Mouse (Mus musculus): ENCODE measurements at regions not wholly inside any gene's neighbourhood (a gene's known extent, or its start where the extent isn't known, plus 50 kb on each side); places are given as distances from the start of the nearest gene placed in this dataset.

DNA sequence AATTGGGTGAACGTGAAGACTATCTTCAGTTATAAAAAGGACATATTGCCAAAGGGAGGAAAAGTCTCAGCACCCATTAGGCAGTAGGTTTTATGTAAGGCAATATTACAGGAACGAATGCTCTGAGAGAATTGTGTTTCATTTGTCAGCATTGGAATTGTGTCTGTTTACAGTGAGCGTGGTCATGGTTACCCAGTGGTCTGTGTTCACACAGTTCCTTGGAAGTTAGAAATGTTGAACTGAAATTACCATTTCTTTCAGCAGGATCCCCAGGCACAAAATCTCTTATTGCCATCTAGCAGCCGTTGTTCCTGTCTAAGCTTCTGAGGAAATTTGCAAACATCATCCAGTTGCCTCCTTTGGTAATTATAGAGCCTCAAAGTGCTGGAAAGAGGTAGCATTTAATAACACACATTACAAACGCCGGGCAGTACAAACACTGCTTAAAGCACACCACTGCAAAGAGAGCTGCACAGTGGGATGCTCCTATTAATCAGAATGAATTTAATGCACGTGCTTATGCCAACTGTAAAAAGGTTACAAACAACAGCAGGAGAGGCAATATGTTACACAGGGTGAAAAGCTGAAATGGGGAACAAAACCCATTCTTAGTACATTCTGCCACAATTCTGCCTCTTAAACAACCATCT, 555.4 kb upstream of the Marcks start:
- no peak for DNase-seq

- DNase-seq: no peak
These were observed 554.1 kb upstream of the Marcks start for GRCm38 (mm10) chr10:37692851-37693250.

GRCm38 (mm10) chr10:37691939-37692338, 553.2 kb upstream of the Marcks start:
- no peak for DNase-seq

DNA sequence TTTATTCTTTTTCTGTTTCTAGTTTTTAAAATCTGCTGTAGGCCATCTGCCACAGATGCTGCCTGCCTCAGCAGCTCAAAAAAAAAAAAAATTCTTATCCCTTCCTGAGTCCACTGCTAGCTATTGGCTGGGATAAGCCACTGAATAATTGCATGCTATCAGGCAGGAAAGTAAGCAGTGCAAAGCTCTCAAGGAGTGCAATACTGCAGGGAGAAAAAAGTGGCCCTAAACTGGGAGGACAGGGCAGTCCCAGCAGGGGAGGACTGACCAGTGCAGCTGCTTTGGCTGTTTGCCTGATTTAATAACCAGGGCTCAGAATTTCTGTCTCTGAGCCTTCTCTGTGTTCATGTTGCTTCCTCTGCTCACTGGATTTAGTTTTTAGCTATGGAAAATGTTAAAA, 544.4 kb upstream of the Marcks start:
- DNase-seq: no peak

GRCm38 (mm10) chr10:37680601-37681000, 541.9 kb upstream of the Marcks start:
- no peak for DNase-seq

DNA sequence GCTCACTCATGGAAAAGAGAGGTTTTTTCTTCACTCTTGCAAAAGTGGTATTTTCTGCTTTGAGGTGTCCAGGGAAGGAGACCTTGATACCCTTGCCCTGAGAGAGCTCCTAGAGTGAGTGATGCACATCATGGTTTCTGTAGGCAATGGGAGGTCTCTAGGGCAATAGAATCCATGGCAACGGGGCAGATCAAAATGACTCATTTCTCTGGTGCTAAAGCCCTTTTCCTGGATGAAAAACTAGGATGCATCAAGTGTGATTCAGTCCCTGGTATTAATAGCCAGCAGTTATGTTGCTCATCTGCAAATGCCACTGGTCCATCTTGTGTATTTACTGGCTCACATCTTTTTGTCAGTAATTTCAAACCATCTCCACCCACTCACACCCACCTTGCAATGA, 539.1 kb upstream of the Marcks start:
- DNase-seq: no peak

- no peak for DNase-seq
These were observed 530.1 kb upstream of the Marcks start for GRCm38 (mm10) chr10:37668827-37669226.

DNA sequence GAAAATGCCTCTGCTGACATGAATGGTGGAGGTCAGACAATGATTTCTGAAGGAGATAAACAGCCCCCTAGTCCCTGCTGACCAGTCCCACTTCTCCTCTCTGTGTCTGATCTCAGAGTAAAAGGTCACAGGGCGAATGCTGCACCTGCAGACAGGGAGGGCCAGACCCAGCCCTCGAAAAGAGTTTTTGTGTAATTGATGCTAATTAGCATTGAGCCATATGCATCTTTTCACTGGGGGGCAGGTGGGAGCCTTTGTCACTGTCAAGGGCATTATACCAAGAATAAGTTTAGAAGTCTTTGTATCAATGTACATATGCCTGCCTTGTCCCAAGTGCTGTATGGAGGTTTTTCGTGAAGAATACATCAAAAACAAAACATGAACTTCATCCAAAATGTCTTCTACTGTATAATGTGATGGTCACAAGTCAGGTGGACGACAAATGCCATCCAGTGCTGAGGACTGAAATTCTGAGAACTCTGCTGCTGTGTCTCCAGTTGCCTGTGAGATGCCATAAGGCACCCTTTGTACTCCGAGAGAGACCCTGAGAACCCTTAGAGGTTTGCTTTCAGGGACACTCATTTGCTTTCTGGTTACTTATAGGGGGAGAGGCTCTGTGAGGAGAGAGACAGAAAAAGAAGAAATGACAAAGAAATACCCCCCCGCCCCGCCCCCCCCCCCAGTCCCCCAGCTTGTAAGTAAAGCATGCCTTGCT, 528.5 kb upstream of the Marcks start:
- no peak for DNase-seq

GRCm38 (mm10) chr10:37666535-37666934, 527.8 kb upstream of the Marcks start:
- no peak for DNase-seq

DNA sequence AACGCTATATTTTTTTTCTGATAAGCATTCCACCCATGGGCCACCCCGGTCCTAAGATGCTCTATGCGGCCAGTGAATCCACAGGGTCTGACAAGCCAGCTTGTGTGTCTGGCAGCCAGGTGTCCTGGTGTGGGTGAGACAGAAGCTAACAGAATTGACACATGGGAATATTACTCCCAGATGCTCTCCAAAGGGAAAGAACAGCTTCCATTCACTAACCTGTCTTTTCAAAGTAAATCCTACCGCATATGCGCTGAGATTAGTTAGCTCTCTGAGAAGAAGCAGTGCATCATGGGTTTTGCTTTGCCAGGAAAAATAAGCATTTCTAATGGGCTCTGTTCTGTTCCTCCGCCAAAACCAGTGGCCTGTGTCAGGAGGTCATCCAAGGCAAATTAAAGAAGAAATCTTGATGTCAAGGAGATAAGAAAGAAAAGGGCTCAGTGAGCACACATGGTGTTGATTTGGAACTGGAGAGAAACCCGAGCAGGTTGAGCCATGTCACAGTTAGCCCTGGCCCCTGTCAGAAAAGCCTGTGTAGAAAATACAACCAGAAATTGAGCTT, 498.4 kb upstream of the Marcks start:
- DNase-seq: no peak

DNA sequence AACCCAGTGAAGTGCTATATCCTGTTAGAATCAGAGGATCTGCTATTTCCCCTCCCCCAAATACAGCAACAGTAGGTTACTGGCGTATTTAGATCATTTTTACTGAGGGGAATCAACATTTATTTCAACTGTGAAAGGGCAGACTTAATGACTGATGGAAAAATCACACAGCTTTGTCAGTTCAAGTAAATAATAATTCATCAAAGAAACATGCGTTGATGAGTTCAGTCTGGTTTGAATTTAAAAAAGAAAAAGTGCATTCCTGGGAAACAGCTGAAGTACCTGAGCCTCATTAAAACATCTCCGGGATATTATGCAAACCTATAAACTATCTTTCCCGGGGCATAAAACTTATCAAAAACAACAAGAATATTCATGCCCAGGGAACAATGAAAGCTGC, 497.7 kb upstream of the Marcks start:
- no peak for DNase-seq

- DNase-seq: no peak
These were observed 491.7 kb upstream of the Marcks start for GRCm38 (mm10) chr10:37630403-37630802.

DNA sequence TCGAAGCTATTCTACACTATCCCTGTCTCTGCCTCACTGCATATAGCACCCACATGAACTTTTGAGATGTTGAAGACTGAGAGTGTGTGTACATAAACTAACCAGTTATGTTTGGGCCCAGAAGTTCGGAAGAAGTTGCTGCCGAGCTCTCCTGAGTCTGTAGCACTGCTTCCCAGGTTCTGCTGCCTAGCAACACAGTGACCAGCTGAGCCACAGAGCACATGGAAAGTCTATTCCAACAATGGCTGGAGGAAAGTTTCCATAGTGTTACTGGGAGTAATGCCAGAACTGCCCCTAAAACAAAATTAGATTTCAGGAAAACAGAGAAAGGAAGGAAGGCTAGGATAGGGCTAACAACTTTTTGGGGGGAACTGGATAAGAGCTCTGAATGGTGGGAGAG, 489.2 kb upstream of the Marcks start:
- DNase-seq: no peak

DNA sequence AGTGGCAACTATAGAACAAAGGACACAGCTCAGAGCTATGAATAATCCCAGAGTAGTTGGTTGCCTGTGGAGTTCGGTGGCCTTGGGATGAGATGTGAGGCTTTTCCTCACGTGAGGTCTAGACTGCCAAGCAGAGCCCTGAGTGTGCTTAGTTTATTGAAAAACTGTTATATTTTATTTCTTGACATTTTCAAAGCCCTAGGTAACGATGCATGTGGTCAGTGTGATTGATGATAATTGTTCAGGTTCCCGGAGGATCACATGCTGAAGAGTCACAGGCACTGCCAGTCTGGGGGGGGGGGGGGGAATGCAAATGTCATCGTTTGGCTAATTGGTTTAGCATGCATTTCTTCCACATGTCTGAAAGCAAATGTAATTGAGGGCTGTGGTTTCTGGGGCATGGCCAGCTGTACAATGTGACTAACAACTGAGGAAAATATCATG, 488.1 kb upstream of the Marcks start:
- no peak for DNase-seq

- DNase-seq: no peak
These were observed 487.4 kb upstream of the Marcks start for GRCm38 (mm10) chr10:37625972-37626757.

DNA sequence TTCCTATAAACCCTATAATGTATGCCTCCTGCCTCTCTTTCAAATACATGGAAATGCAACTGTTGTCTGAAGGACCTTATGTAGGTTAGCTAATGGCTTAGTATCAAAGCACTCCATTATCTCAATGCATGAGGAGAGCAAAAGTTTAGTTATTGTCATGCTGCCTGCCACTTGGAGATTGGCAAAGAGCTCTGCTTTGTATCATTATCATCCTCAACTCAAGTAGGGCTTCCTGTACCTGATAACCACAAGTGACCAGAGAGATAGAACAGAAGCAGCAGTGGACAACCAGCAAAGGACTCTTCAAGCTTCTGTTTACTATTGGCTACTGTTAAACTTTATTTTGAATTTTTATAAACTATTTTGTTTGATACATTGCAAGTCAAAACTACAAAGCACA, 484.3 kb upstream of the Marcks start:
- DNase-seq: no peak

GRCm38 (mm10) chr10:37618606-37619005, 479.9 kb upstream of the Marcks start:
- DNase-seq: no peak

DNA sequence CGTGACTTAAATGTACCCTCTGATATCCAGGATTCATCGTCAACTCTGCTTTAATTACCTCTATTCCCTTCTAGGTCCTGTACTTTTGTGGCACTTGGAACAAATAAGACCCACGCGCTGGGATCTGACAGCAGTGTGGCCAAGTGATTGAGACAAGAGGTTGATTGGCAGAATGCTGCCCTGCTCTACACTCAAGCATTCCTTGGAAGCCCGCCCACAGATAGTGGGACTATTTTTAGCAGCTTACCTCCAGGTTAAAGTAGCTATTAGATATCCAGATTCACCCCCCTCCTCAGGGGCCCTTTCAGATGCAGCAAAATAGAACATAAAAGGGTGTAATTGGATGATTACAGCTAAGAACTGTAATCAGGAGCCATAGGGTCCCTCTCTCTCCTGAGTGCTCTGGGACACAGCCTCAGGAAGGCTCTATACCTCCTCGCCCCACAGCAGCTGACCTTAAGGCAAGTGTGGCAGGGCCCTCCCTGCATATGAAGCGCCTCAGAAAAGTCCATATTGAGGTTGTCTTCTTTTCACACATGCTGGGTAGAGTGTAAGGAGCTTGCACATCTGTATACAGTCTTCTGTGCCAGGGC, 479.1 kb upstream of the Marcks start:
- no peak for DNase-seq

- DNase-seq: no peak
These were observed 477.4 kb upstream of the Marcks start for GRCm38 (mm10) chr10:37615926-37616691.

DNA sequence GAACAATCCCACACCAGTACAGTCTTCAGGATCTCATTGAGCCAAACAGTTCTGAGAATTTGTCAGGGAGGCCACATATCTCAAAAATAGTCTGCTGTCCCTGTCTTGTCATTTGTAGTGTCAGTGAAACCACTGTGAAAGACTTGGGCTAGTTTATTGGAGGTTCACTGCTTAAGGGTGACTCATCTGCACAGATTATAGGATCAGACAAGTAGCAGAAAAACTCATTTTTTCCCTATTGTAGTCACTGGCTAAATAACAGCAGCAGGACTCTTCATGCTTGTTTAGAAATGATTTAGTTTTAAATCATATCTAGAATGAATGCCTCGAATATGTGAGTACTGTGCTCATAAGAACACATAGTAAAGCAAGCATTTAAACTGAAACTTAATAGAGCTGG, 475.2 kb upstream of the Marcks start:
- DNase-seq: no peak

DNA sequence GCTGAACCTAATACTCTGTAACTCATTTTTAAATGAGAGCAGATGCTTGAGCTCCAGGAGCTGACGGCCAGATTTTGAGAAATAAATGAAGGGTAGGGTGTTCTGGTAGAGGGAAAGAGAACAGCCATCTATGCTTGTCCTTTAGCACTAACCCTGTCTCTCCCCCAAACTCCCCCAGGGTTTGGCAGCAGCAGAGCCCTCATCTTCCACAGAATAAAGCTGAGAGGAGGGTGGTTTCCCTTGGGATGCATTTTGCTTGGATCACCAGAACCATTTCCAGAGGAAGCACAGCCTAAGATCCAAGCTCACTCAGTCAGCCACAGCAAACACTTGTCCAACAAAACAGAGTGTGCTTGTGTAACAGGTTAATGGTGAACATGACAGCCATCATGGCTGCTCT, 464.8 kb upstream of the Marcks start:
- DNase-seq: no peak

GRCm38 (mm10) chr10:37602936-37603335, 464.2 kb upstream of the Marcks start:
- DNase-seq: no peak
